Mouse (Mus musculus) MEL-GATA-1-ER (cell line): ENCODE measurements around the gene Pbld1.
A peak's percentile ranks its signal among the peaks of the same experiment; 100 is the strongest.

Experiments
- DNase-seq: peaks from one replicate; pipeline ENCODE4 v3.0.0-alpha.2; 2012; ENCODE audit warnings: low read depth; ENCODE audit errors: extremely low read depth

Pbld1 gene

DNA sequence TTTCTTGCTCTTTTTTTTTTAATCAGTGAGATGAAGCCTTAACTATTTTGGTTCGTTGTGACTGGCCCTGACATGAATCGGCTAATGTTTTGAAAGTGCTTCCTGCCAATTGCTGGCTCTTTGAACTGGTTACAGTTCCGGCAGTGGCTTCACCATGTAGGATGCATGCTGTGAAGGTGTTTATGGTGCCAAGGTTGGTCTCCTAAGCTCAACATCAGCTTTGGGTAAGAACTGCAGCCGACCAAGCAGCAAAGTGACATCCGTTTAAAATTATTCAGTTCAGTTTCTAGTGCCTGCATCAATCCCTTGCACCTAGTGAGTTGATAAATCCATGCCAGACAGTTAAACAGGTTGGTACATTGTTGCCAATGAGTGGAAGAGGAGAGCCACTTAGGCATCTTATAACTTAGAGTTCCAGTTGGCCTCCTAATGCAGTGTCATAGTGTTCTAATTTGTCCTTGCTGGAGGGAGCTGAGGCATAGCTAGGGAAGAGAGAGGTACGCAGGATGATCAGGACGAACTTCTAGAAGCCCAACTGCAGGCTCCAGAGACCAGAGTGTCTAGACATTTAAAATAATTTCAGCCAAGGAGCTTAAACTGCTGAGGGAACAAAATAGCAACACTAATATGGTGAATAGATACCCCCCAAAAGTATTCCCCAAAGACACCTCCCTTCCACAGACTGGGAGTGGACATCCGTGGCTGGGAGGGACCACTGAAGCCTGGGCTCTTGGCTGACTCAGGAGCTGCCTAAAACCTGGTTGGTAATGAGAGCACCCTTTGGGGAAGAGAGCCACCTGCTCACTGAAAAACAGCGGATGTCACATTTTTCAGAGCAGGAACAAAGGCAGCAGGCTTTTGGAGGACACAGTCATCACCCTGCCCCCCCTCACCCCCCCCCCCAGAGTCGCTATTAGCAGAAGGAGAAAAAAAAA, 32.9 kb downstream of the Pbld1 start:
- no peak for DNase-seq

DNA sequence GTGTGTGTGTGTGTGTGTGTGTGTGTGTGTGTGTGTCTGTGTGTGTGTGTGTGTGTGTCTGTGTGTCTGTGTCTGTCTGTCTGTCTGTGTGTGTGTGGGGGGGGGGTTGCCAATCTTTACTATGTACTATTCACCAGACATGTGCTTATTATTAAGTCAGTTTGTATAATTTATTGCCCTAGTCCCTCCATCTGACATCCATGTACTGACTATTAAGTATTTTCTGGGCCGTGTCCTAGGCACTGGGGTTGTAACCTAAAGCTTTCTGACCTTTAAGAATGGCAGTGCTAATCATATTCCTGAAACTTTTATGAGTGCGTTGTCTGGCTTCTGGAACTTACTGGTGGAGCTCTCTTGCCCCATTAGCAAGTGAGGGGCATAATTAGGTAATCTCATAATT, 36.8 kb downstream of the Pbld1 start:
- DNase-seq, result no peak

DNA sequence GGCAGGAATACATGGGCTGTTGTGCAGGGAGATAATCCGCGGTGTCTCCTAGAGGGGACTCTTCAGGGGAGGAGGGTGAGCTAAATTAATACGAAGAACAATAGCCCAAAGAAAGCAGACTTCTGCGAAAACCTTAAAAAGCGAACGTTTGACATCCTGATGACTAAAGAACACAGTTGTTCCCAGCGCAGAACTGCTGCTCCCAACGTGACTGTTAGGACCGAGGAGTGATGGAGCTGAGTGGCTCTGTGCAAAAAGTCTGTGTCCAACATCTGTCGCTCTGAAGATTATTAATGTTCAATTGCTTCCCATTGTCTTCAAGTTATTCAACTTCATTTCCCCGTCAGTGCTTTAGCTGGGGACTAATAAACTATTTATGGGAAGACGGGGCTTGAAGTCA, 38.2 kb downstream of the Pbld1 start:
- DNase-seq, result no peak

DNA sequence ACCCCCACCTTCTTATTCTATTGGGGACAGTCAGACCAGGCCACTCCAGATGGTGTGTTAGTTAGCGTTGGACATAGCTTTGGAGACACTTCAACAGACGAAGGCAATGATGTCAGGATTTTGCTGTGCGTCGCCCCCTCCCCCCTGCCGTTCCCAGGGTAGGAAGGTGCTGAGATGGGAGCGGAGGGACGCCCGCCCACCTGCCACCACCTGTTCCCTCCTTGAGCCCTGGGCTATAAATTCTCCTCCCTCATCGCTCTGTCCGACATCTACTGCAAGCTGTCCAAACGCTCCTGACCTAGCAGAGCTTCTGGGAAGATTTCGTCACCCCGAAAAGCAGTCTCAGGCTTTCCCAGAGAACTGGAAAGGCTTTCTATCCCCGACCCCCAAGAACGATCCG, 39.6 kb downstream of the Pbld1 start, which contains the start of gene Atoh7:
Gene Atoh7, plus strand, starts transcription at position 131 of the 400 bp plus-strand sequence.
- DNase-seq, result no peak

DNA sequence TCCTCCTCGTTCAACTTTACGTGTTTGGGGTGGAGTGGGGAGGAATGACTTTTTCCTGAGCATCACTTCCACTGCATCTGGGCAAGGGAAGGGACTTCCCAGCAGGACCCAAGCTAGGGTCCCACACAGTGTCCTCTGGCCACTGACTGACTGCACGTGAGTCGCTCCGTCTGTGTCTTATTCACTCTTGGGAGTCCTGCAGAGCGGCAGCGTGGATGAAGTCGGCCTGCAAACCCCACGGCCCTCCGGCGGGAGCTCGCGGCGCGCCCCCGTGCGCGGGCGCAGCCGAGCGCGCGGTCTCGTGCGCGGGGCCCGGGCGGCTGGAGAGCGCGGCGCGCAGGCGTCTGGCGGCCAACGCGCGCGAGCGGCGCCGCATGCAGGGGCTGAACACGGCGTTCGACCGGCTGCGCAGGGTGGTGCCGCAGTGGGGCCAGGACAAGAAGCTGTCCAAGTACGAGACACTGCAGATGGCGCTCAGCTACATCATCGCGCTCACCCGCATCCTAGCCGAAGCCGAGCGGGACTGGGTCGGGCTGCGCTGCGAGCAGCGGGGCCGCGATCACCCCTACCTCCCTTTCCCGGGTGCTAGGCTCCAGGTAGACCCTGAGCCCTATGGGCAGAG, 40.1 kb downstream of the Pbld1 start:
- no peak for DNase-seq

DNA sequence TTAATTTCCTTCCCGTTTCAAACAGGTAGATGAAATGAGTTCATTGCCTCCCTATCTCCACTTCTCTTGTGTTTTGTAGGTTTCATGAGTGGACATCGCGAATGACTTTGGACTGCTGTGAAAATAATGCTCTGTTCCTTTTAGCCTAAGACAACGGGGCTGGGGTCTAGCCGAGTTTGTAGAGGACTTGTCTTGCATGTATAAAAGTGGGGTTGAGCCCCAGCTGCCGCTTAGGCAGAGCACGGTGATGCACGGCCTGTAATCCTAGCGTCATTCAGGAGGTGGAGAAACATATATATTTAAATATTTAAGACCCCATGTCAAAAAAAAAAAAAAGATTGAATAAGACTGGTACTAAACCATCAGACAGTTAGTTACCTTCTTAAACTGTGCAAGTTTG, 40.7 kb downstream of the Pbld1 start:
- DNase-seq, result no peak

DNA sequence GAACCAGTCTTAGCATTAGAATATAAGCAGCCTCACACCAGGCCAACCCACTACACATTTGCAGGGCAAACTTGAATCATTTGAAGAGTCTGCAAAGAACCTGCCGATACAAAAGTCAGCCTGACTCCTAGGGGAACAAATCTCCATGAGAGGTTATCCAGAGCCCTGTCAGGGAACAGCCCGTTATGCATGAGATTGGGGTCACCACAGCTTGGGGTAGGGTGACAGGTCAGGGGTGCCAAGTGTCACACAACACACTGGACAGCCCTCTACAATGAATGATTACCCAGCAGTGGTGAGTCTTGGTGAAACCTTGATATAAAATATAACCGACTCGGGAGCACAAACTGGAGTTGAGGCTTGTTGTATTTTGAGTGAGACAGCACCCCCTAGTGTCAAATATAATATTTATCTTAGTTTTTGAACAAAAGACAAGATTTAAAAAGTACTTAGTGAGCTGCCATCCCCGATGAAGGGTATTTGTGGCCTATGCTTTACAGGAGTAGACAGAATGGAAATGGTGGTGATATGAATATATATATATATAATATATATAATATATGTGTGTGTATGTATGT, 53.2 kb downstream of the Pbld1 start:
- DNase-seq, result peak; percentile 49

DNA sequence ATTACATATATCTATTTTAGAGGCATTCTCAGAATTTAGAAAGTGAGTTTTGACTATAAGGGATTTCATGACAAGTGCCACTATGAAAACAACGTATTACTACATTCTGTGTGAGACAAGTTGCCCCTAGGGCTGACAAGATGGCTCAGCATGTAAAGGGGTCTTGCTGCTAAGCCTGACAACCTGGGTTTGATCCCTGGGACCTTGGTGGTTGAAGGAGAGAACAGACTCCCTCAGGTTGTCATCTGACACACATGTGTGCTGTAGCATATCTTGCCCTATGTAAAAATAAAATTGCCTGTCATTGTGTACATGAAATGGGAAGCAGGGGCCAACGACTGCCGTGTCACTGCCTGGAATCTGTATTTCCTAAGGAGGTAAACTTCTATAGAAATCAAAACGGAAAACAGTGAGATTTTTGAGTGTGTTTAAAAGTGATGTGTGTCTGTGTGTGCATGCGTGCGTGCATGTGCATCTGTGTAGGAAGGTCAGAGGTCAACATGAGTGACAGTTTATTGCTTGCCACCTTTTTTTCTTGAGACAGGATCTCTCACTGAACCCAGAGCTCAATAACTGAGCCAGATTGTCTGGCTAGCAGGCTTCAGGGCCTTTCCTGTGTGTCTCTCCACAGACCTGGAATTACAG, 53.9 kb downstream of the Pbld1 start:
- no peak for DNase-seq

DNA sequence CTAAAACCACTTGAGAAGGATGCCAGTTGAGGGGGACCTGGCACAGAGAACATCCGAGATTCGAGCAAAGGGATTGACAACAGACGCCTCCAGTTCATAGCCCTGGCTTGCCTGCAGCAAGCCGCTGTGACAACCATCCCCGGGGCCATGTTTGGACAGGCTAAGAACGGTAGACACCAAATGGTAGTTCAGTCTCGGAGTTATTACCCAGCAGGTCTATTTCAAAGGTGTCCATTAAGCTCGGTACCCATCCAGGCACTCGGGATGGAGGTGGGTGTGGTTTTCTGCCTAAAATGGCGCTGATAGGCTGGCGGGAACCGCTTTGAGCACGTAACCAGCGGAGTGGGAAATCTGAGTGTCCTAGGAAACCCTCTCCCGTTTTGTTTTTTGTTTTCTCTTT, 55.9 kb downstream of the Pbld1 start:
- no peak for DNase-seq

DNA sequence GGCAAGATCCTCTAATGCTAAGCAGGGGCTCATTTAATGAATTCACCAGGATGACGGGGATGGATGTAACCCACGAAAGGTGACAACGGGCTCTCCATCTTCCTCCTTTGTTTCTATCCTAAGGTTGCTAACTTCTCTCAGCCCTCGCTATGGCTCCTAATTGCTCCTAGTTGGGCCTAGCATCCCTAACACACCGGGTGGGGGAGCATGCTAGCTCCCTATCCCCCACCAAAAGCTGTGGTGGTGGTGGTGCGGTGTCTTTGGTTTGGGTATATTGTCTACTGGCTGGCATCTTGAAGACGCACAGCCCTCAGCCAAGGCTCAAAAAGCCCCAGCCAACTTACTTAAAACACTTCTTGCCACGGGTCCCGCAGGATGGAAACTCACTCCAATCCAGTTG, 56.4 kb downstream of the Pbld1 start:
- DNase-seq, result no peak

DNA sequence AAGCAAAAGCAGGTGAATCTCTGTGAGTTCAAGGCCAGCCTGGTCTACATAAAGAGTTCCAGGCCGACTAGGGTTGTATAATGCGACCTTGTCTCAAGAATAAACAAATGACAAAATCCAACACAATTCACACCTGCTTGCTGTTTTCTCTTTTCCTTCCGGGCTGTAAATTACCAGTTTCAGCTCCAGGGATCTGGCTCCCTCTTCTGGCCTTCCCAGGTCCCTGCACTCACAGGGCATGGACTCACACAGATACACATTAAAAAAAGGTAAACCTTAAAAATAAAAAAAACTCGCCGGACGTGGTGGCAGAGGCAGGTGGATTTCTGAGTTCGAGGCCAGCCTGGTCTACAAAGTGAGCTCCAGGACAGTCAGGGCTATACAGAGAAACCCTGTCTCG, 57.6 kb downstream of the Pbld1 start:
- DNase-seq, result no peak

DNA sequence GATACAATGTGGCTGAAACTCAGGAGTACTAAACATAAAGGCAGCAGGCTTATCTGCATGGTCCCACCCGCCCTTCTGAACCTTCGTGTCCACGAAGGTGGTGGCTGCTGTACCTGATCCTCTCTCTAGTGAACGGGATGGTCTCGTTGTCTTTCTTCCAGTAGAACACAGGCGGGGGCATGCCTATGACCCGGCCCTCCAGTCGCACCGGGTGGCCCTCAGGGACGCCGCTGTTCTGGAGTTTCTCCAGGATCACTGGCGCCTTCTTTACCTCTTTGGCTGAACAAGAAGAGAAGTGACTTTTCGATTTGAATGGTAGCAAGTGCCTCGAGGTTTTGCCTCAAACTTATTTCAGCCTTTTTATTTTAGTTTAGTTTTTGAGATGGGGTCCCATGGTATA, 60.0 kb downstream of the Pbld1 start:
- no peak for DNase-seq

DNA sequence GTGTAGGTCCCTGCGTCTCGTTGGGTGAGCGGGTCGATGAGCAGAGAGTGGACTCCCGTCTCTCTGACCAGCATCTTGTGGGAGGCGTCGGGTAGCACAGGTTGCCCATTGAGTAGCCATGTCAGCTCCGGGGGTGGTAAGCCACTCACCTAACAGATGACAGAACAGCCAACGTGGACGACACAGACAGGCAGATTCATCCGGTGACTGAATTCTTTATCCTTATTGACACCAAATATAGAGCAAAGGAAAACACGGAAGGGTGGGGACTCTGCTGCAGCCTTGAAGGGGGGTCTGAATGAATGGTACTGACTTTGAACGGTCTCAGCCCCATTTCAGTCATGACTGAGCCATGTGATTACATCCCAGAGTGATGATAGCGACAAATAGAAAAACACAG, 62.0 kb downstream of the Pbld1 start:
- DNase-seq, result no peak

DNA sequence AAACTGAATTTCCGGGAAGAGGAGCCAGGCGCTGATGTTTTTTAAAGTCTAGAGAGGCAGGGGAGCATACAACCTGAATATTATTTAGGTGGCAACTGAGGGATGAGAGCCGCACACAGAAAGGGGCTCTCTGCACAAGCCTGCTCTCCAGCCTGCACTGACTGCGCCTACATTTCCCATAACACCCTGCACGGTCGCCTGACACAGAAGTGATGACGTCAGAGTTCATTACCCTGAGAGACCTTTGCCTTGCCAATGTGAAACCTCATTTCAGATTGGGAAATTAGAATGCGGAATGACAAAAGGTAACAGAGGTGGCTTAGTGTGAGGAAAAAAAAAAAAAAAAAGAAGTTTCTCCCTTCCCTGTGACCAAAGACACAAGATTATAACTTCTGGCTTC, 62.6 kb downstream of the Pbld1 start:
- DNase-seq, result peak; percentile 51

DNA sequence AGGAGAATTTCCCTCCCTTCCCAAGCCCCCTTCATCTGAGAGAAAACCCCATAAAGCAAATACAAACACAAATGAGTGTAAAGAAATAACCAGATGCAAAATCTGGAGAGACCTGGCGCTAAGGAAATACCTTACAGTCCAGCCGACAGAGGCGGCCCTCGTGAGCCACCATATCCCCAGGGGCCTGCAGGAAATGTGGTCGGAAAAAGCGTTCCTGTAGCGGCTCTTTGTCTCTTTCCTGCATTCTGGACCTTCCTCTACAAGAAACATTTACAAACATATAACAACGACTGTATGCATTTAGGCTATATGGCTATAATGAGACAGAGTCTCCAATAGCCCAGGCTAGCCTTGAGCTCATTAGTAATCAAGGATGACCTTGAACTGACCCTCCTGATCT, 63.2 kb downstream of the Pbld1 start:
- no peak for DNase-seq

DNA sequence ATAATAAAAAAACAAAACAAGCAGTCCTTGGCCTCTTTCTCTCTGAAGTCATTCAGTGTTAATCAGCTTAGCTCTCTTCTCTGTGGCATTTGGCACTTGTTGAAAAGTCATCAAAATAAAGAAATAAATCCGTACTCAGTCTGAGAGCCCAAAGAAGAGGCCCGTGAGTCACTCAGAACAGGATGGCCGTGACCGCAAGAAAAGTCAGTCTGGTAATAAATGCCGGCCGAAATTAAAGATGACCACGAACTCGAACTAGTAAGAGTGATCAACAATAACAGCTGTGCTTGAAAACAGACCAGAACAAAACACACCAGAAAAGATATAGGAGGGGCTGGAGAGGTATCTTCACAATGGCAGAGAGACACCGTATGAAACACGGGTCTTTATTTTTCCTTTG, 64.1 kb downstream of the Pbld1 start:
- no peak for DNase-seq

DNA sequence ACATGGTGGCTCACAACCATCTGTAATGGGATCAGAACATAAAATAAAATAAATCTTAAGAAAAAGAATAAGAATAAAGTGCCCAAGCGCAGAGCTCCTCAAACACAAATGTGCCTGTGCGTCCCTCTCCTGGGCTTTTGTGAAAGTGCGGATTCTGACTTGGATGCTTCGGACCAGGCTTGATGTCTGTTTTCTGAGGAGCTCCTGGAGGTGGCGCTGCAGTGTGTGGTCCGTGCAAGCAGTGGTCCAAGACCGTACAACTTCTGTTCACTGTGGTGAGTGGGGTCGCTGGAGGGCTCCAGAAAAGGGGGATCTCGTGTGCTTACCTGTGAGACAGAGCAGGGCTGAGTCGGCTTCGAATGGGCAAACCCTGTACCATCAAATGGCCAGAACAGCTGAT, 65.4 kb downstream of the Pbld1 start:
- no peak for DNase-seq

DNA sequence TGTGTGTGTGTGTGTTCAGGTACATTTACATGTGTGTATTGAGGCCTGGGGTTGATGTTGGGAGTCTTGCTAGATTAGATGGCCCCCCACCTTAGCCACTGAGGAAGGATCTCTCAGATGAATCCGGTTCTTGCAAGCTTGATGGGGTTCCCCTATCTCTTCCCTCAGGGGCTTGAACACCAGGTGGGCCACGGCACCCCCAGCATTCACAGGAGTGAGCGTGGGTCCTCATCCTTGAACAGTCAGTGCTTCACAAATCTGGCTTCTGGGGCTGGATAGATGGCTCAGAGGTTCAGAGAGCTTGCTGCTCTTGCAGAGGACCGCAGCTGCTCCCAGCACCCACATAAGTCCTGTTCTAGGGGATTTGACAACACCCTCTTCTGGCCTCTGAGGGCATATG, 66.2 kb downstream of the Pbld1 start:
- DNase-seq, result no peak

DNA sequence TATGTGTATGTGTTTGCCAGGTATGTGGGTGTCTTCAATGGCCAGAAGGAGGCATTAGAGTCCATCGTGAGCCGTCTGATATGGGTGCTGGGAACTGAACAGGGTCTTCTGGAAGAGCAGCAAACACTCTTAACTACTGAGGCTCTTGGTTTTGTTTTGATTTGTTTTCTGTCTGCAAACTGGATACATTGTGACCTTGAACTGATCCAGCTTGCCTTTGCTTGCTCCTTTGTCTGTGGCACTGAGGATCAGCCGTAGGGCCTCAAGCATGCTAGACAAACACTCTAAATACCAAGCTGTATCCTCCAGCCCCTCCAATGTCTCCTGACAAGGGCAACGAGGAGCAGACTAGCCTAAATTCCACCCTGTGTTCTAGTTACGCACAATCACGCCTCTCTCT, 67.2 kb downstream of the Pbld1 start:
- no peak for DNase-seq
